Mouse (Mus musculus) adrenal gland, adult 18-20 months (tissue): ENCODE measurements around the gene Cspg5. TPM values are rescaled to one million over a fixed set of nuclear protein-coding genes. Genes with fewer than 3 reads are reported as not detected.
A peak's percentile ranks its signal among the peaks of the same experiment; 100 is the strongest.

Source experiments
- DNase-seq, 2 experiments: peaks; one replicate each; pipeline ENCODE4 v3.0.0; 2021 to 2022; ENCODE audit warnings: low spot score in 2 of 2
- long read RNA-seq, 2 experiments: library from polyadenylated mRNA; stranded (forward); transcript quantifications; one replicate each; pipeline ENCODE4 v2.0.0; 2021
- total RNA-seq, 2 experiments: library from RNA; stranded (reverse); gene quantifications; 1 replicate in 1 of 2; 2 replicates in 1 of 2; pipeline ENCODE4 v1.2.3; 2021

The Cspg5 gene
- total RNA-seq, result 10 to 100 TPM; 13.3 to 22.4 TPM
- long read RNA-seq, experiment 1, transcript Cspg5-202 (5 exons, 3,790 nt), result major isoform, 20 of 24 reads
- long read RNA-seq, experiment 1, partial matches to known transcripts, result 0 of 24 reads
- long read RNA-seq, experiment 1, other reads (novel, unspliced or antisense), result 0 of 24 reads
- long read RNA-seq, experiment 2, transcript Cspg5-202 (5 exons, 3,790 nt), result major isoform, 37 of 48 reads
- long read RNA-seq, experiment 2, transcript Cspg5-205 (4 exons, 2,107 nt), result minor isoform, 5 of 48 reads
- long read RNA-seq, experiment 2, partial matches to known transcripts, result 2 of 48 reads
- long read RNA-seq, experiment 2, other reads (novel, unspliced or antisense), result 0 of 48 reads

DNA sequence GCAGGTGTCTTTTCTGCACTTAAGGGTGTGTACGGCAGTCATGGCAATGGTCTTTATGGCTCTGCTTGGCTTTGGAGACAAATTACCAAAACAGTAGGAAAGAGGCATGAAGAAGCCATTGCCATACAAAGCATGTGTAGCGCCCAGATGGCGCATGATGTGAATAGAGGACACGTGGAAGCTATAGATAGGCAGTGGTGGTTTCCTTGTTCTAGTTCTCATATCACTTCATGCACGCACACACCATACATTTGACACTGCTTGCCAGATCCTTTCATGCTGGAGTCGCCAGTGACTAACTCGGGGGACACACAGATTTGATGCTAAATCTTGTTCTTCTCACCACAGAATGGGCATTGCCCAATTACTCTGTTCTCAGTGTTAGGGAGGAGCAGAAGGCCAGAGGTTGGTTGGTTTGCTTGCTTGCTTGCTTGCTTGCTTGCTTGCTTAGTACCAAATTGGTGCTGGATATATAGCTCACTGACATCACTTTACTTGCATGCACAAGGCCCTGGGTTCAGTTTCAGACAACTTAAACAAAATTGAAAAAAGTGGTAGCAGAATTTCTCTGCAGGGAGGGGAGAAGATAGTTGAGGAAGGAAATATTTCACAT lies at the start of gene Cspg5:
Gene Cspg5 (plus strand): TSS at position 563 of the 613 bp plus-strand sequence.
- DNase-seq, result no peak

DNA sequence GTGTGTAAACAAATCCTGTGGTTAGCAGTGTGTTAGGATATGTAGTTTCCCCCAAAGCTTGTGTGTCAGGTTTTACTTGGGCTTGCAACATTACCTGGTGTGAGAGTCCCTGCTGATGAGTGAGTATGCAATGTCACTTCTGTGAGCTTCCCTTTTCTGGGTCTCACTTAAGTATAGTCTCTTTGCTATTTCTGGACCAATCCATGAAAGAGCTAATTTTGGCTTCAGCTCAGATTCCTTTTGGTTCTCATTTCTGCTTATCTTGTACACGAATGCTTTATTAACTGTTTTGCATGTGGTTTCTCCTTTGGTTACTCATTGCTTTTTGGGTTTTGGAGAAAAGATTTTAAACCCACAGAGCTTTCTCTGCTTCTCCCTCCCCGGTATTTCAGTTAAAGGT lies 43.7 kb upstream of the Cspg5 start:
- DNase-seq, result no peak

DNA sequence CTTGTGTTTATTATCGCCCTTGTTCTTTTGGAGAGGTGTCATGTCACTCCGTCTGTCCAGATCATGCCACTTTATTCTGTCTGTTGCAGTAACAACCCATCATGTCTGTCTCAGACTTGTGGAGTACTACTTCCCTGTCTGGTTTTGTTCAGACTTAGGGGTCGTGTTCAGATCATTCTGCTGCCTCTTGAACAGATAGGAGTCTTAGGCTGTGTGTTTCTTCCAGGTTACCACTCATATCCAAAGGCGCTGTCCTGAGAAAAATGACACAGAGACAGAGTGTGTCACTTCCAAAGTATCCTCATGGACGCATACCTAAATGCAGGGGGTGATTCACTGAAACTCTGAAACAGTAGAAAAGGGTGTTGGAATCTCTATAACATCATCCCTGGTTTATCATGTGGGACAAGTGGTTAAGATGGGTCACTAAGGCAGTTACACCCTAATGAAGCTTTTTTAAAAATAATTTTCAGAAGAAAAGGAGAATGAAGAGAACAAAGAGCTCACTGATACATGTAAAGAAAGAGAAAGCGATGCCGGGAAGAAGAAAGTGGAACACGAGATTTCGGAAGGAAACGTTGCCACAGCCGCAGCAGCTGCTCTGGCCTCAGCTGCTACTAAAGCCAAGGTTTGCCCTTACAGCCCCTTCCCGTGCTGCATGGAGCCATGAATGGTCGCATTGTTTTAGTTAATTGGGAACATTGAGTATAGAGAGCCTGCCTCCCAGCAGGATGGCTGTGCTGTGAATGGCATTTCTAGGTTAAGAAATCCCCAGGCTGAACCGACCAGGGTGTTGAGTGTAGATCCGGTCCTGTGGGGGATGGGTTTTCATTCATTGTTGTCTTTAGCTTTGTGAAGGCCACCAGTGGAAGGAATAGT lies 37.8 kb upstream of the Cspg5 start:
- DNase-seq, result no peak

DNA sequence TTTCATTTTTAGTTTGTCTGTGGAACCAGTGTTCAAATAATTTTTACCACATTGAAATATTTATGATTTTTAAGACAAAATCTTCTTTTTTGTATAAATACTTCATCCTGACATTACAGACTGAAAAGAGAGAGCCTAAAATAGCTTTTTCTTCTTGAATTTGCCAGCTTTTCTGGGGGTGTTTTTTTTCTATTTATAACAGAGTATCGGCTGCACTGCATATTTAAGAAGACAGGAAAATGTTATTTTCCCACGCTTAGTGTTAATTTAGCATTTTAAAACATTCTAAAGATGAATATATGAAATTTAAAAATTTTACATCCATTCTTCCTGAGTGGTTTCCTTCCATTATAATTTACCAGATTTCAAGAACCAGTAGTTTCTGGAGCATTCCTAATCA lies 37.1 kb upstream of the Cspg5 start:
- DNase-seq, result no peak

DNA sequence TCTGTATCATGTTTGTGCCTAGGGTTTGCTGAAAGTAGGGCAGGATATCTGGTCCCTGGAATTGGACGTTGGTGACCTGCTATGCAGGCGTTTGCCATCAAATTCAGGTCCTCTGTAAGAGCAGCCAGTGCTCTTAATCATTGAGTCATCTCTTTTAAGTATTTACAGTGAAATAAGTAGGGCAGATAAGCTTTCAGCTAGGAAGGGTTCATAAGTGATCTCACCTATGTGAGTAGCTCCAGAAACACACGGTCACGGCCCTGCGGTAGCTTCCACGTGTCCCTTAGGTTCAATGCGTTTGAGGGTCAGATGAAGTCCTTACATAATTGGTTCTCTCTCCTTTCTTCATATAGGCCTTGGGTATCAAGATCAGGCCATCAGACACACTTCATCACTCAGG lies 35.3 kb upstream of the Cspg5 start:
- DNase-seq, result no peak

DNA sequence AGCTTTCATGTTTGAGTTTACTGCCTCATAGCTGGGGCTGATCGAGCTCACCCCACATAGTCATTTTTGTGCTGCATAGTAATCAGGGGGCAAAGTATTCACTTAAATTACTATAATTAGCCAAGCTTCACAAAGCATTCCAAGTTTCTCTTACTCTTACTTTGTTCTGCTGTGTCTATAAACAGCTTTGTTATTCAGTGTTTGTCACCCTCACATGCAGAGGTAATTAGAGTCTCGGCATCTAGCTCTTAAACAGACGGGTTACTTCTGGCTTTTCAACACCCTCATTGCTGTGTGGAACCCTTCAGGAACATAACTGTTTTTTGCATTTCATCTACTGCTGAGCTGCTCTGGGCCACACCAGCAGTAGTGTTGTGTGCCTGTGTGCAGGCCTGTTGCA lies 34.6 kb upstream of the Cspg5 start:
- DNase-seq, result no peak

DNA sequence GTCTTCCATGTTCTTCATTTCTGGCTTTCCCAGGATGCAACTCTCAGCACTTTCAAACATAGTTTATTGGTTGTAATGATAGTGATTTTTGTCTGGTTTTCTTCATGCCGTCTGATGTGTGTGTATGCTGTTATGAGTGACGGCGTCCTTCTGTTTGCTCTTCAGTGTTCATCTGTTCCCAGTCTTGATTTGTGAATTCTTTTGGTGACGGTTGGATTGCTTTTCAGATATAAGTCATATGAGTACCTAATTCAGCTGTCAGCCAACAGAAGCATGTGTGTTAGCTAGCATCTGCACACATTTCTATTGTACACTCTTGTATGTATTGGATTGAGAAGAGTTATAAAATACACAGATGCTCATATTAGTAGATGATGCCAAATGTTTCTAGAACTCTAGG lies 19.3 kb upstream of the Cspg5 start:
- DNase-seq, result no peak

DNA sequence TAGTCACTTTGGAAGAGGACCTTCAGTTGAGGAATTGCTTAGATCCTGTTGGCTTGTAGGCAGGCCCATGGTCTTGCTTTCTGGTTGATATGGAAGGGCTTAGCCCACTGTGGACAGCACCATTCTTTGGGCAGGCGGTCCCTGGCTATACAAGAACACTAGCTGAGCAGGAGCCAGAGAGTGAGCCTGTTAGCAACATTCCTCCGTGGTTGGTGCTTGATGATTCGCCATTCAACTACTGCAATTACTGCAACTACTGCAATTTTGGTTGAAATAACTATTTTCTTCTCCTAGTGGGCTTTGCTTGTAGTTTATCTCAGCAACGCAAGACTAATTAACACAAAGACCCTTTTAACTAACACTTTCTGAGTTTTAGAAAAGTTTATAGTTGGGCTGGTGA lies 17.4 kb upstream of the Cspg5 start:
- no peak for DNase-seq

DNA sequence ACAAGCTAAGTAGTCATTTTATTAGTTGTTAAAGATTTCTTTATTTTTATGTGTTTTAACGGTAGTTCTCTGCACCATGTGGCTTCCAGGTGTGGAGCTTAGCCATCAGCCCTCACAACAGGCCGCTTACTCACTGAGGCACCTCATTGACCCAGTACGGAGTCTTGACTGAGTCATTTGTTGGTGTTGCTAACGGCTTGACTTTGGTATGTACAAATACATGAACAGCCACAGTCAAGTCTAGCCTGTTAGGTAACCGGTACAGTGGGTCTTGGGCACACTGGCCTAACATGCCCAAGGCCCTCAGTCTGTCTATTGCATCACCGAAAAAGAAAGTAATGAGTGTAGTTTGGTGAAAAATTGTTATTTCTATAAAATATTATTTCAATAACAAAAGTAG lies 14.9 kb upstream of the Cspg5 start:
- DNase-seq, result no peak

DNA sequence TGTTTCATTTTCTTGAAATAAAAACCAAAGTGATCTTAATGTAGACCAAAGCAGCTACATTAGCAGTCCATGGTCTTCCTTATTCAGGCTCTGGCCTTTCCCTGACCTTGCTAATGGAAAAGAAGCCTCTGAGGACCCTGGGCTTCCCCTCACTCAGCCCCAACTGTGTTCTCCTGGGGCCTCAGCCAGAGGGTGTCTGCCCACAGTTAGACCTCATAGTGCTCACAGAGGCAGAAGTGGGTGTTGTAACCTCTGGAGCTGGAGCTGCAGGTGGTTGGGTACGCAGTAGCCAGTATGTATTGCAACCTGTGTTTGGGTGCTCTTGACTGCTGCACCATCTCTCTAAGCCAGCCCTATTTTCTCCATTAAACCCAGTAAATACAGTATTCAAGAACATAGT lies 14.5 kb upstream of the Cspg5 start:
- DNase-seq, result no peak

DNA sequence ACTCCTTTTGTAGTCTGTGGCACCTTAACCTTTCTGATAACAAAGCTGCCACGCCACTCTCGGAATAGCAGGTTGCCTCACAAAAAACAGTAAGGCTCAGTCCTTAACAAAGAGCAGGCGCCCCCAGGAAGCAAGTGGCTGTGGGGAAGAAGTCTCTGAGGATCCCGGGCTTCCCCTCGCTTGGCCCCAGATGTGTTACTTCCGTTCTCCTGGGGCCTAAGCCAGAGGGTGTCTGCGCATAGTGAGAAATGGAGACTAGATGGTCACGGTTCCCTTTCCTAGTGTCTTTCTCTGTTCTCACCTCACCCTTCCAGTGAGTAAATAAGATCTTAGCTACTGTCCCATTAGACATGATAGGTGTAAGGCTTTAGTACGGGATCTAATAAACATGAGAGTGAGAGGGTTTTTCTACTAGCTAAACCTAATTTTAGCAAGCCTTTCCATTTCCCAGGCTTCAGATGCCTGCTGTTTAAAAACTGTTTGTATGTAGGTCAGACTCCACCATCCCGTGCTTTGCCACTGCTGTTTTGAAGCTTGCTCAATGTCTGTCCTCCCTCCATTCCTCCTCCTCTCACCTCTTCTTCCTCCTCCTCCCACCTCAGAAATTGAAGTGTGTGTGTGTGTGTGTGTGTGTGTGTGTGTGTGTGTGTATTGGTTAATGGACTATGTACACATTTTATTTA lies 13.9 kb upstream of the Cspg5 start:
- no peak for DNase-seq

DNA sequence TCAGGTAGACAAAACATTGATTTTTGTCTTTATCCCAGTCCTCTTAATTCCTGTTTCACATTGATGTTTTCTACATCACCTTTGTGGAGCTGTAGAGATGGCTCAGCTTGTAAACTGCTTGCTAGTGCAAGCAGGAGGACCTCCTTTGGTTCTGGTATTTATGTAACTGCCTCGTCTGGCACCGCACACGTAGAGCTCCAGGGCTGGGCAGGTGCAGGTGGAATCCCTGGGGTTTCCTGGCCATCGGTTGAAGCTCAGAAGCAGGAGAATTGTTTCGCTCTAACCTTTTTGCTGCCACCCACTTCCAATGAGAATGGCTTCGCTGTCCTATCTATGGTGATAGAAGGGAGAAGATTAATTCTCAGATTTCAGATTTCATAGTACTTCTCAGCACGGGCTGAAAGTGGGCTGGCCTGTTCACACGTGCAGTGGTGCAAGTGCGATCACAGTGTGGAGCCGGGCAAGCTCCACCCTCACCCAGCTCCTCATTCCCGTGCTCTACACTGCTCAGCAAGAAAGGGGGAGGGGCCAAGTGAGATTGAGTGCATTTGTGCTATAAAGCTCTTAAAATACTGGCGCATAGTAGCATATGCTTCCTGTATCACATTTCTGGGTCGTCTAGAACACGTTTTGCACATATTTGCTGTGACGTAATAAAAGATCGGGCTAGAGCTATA lies 13.1 kb upstream of the Cspg5 start:
- DNase-seq, result no peak

DNA sequence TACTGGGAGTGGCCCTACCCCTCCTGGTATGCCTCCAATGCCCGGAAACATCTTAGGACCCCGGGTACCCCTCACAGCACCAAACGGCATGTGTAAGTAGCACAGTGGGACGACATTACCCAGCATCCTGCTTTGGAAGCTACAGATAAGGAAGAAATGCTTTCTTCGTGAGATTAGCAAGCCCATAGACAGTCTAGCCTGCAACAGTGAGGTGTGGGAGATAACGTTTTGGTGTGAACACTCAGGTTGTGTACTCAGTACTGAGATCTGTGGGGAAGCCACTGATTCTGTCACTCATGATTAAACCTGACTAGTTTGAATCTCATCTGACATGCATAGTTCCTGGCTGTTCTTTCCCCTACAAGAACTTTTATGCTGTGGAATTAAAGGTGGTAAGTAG lies 8.6 kb upstream of the Cspg5 start:
- DNase-seq, result no peak

DNA sequence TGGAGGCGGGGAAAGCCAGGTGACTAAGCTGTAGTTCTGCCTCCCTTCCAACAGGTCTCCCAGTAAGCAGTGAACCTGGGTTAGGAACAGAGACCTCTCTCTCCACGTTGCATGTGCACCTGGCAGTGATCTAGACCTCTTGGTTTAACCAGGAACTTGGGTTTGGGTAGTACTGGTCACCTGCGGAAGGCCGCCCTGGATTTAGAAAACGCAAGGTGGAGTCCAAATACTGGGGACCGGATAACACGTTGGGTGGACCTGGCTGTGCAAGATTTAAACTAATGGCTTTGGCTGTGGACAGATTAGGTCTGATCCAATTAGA lies 945 bp downstream of the Cspg5 start:
- DNase-seq, result no peak

DNA sequence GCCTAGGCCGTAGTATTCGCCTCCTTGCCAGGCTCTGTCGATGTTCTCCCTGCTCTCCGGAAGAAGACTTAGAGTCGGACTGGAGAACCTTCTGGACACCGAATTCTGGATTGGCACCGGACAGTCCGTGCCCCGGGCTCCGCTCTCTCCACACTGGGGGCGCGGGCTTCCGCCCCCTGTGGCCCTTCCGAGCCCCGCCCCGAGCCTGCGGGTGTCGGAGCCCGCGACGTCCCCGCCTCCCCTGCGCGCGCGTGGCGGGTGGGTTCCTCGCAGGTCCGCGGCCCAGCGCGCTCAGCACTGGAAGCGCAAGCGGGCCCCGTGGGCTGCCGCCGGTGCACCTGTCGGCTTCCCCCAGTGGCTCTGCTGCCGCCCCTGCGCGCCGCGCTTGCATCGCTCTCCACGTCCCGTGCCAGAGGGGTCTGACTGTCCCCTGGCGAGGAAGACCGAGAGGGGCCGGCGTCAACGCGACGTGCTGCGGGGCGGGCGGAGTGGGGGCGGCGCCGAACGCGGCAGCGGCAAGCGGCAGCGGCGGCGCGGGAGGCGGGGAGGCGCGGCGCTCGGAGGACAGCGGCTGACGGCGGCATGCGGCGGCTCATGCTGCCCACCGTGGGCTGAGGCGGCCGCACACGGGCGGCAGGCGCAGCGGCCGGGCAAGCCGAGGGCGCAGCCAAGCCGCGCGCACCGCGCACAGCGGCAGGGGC lies 1.5 kb downstream of the Cspg5 start:
- DNase-seq, result peak; percentile 49 to 66

DNA sequence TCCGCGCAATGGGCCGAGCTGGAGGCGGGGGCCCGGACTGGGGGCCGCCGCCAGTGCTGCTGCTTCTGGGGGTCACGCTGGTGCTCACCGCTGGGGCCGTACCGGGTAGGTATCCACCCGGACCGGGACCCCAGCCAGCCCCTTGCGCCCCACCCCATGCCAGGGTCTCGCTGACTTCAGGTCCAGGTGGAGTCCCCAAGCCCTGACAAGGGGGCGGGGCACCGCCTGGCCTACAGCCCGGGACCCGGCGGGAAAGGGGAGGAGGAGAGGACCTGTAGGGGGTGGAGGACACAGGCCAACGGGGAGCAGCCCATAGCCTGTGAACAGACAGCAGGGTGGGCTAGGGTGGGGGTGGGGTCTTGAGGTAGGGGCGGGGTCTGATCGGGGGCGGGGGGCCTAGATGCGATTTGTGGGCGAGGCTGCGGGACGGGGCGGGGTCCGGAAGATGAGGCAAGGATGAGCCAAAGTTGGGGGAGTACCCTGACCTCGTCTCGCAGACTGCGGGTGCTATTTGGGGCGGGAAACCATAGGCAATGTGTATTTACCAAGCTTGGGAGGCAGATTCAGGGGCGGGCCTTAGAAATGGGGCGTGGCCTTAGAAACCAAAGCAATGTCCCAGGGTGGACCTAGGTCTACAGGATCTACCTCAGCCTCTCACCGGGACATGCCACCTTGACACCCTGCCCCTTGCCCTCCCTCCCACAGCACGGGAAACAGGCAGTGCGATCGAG lies 2.2 kb downstream of the Cspg5 start:
- DNase-seq, result peak; percentile 47 to 68

DNA sequence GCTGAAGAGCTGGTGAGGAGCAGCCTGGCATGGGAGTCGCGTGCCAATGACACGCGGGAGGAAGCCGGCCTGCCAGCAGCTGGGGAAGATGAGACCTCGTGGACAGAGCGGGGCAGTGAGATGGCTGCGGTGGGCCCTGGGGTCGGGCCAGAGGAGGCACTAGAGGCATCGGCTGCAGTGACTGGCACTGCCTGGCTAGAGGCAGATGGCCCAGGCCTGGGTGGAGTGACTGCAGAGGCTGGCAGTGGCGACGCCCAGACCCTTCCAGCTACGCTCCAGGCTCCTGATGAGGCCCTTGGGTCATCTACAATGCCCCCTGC lies 2.7 kb downstream of the Cspg5 start:
- DNase-seq, result no peak

DNA sequence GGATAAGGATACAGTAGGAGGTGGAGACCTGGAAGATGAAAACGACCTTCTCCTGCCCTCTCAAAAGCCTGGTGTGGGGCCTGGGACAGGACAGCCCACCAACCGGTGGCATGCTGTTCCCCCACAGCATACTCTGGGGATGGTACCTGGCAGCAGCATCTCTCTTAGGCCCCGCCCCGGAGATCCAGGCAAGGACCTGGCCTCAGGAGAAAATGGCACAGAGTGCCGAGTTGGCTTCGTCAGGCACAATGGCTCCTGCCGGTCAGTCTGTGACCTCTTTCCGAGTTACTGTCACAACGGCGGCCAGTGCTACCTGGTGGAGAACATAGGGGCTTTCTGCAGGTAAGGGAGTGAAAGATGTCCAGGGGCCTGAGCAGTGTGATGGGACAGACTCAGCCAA lies 3.5 kb downstream of the Cspg5 start:
- no peak for DNase-seq

DNA sequence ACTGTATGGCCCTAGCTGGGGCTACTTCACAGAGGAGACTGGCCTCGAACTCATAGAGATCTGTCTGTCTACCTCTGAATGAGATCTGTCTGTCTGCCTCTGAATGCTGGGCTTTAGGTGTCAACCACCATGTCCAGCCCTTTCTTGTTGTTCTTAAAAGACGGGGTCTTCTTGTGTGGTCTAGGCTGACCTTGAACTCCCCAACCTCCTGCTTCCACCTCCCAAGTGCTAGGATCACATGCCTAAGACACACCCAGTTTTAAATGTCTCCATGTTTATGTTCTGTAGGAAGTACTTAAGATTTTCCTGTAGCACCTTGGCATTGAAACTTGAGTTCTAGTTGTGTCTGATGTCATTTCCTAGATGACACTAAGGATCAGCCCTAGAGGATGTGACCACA lies 5.3 kb downstream of the Cspg5 start:
- DNase-seq, result no peak
